Mouse (Mus musculus): ENCODE results near the gene Rpa1.

DNA sequence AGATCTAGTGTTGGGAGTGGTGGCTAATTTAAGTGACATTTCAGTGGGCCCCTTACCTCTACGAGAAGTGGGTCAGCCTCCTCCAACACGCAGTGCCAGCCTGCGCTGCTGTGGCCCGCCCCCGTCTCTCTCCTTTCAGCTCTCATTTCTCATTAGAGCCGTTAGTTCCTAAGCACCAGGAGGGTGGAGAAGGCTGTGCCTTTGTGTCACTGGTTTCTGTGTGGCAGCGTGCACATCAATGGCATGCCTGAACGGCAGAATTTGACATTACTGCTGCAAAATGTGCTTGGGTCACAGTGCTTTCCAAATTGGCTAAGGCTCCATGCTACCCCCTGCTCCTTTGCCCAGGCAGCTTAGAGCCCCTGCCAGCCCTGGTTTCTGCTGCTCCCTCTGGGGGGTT is 74.7 kb downstream of the Rpa1 start:
- TF ChIP-seq POLR2A (IDR thresholded peaks at IDR 0.05; ENCODE audit: low read depth, low read length), result no peak
- no peak for TF ChIP-seq CTCF (conservative IDR thresholded peaks at IDR 0.05 in 1 of 2, IDR thresholded peaks at IDR 0.05 in 1 of 2; ENCODE audit: low read depth in 2 of 2, low read length in 2 of 2)
- no peak for TF ChIP-seq POLR2AphosphoS2 (IDR thresholded peaks at IDR 0.05; ENCODE audit: low read depth, low read length)
- TF ChIP-seq MAZ (IDR thresholded peaks at IDR 0.05; ENCODE audit: low read depth, low read length), result no peak
- TF ChIP-seq SIN3A (IDR thresholded peaks at IDR 0.05; ENCODE audit: low read length), result no peak
- TF ChIP-seq CHD1 (IDR thresholded peaks at IDR 0.05; ENCODE audit: low read depth, low read length), result no peak
- no peak for TF ChIP-seq MAX (IDR thresholded peaks at IDR 0.05; ENCODE audit: low read length)
